Mouse (Mus musculus): ENCODE measurements around the gene Vmn1r25.
"Not testable (repeated sequence)": the region's sequence is repeated elsewhere in the genome, so short reads cannot be mapped to it uniquely, and the experiment has no call there.

The Vmn1r25 gene

DNA sequence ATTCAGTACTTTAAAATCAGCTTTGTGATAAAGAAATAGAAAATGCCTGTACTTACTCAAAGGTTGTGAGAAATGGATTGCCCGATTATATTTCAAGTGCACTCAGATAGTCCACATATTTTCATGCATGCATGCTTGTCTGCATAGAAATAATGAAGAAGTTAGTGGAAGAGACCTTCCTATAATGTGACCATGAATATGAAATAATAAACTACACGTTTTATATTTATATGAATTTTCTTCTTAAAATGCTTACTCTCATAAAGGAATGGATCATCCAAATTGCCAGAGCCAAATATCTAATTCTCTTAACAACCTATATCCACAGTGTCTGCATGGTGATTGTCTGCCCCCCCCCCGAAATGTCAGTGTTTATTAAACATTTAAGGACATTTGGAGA is at the start of gene Vmn1r25:
Gene Vmn1r25 (minus strand): TSS at position 101 of the 400 bp plus-strand sequence.
- no peak for DNase-seq (ENCODE audit: low spot score)

DNA sequence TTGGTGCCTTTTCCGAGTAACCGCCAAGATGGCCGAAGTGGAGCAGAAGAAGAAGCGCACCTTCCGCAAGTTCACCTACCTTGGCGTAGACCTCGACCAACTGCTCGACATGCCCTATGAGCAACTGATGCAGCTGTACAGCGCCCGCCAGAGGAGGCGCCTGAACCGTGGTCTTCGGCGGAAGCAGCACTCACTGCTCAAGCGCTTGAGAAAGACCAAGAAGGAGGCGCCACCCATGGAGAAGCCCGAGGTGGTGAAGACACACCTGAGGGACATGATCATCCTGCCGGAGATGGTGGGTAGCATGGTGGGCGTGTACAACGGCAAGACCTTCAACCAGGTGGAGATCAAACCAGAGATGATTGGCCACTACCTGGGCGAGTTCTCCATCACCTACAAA is 36.9 kb upstream of the Vmn1r25 start:
- peak; percentile 4 for DNase-seq (ENCODE audit: low spot score)

DNA sequence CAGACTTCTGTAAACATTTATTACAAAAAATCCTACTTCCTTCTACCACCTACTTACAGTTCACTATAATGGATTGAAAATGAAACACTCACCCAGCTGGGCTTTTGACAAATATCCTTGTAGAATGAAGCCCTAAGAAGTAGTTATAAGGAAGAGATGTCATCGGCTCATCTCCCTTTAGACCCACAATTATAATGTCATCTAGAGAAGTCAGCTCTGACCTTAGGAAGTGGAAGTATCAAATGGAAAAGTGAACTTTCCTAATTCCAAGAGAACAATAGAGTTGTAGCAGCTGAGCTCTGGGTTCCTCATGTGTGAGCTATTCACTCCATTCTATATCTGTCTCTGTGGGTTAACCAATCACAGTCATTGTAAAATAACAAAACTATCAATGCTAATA is 34.4 kb upstream of the Vmn1r25 start, which contains the start of gene Vmn1r26:
Gene Vmn1r26 (minus strand): TSS at position 101 of the 400 bp plus-strand sequence.
- no peak for DNase-seq (ENCODE audit: low spot score)

DNA sequence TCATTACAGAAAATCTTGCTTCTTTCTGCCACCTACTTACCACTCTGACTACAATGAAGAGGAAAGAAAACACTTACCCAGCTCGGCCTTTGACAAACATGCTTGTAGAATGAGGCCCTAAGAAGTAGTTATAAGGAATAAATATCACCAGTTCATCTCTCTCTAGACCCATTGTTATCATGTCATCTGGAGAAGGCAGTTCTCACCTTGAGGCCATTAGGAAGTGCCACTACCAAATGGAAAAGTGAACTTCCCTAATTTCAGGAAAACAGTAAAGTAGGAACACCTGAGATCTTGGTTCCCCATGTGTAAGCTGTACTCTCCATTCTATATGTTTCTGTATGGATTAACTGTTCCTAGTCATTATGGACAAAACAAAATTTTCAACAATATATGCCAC is 19.2 kb downstream of the Vmn1r25 start, which contains the start of gene Vmn1r24:
Gene Vmn1r24 (minus strand): TSS at position 101 of the 400 bp plus-strand sequence.
- not testable (repeated sequence) for DNase-seq (ENCODE audit: low spot score)

Data from testis, postnatal 14 days (tissue).